Mouse (Mus musculus) R1 (cell line): ENCODE data around the gene Ttbk1.
A peak's percentile ranks its signal among the peaks of the same experiment; 100 is the strongest.

Source experiments
- DNase-seq: peaks from one replicate; pipeline ENCODE4 v3.0.0-alpha.2; 2018; ENCODE audit warnings: low read depth, low spot score

The Ttbk1 gene

DNA sequence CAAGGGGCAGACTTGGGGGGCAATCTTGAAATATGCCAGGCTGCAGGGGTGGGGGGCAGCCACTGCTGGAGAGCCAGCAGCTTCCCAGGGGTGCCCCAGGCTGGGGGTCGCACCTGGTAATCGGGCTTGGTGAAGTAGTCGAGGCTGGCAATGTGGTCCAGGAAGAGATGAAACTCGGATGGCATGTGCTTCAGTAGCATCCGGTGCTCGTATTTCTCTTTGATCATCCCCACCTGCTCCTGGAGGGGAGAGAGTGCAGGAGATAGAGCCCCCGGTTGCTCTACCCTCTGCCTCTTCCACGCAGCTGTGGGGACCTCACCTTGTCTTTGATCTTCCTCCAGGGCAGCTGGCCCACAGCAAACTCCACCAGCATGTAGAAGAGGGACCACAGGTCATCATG lies 10.9 kb downstream of the Ttbk1 start:
- DNase-seq: no peak

GRCm38 (mm10) chr17:46467830-46468229 lies 19.6 kb downstream of the Ttbk1 start:
- DNase-seq: no peak

- DNase-seq: no peak
These were observed 25.2 kb downstream of the Ttbk1 start for GRCm38 (mm10) chr17:46462226-46462625.

DNA sequence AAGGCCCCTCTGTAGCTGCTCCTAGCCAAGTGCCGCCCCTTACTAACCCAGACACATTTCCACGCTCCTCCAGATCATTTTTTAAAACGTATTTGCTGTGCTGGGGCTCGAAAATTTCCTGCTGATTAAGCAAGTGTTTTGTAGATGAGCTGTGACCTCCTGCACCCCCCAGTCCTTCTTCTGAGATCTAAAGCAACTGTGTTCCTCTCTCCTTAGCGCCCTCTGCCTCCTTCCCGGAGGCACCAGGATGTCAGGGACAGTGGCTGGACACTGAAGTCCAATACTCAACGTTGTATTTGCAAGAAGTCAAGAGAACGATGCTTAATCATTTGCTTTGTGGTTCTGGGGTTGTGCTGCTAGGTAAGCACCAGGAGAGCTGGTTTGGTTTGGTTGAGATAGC lies 26.1 kb downstream of the Ttbk1 start:
- DNase-seq: no peak

DNA sequence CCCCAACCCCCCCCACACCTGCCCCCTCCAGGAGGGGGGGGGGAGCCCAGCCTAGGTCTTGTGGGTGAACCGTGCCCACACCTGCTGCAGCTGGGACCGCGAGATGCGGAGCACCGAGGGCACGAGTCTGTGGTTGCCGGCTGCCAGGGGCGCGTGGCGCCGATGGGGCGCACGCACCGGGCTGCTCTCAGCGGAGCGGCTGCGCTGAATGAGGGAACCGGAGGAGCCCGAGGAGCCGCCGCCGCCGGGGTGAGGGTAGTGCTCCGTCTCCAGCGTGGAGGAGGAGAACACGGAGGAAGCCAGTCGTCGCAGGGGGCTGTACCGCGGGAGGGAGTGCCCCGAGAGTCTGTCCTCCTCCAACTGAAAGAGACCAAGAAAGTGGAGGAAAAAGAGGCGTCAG lies 26.8 kb downstream of the Ttbk1 start:
- DNase-seq: no peak

GRCm38 (mm10) chr17:46458439-46458838 lies 29.0 kb downstream of the Ttbk1 start:
- DNase-seq: no peak

DNA sequence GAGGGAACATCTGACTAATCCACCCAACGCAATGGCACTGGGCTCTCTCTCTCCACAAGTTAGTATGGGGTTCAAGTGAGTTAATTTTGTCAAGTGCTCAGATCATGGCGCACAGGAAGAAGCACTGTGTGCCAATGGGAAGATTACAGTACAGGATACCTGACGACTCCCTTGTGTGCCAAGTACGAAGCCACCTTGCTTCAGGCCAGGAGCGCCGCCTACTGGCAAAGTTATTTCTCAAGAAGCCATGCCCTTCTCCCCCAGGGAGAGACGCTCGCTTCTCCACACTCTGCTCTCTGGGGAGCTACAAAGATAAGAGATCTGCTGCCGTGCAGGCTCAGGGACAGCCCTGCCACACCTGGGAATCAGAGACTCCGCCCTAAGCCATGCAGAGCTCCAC lies 29.7 kb downstream of the Ttbk1 start:
- peak; percentile 80 for DNase-seq

- DNase-seq: peak; percentile 47
These were observed 32.3 kb downstream of the Ttbk1 start for GRCm38 (mm10) chr17:46455110-46455691.

DNA sequence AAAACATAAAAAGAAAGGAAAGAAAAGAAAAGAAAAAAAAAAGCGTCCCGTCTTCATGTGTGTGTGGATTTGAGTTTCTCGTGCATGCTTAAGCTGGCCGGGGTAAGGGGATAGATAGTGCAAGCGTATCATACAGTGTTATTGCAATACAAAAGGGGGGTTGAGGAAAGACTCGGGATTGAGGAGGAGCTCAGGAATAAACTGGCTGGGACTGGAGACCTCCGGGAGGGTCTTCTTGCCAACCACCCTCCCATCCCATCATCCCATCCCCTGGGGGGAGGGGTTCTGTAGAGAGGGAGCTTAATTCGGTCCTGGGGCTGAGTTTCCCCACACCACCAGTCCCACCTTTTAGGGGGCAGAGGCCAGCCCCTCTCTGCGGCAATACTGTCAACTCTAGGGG lies 32.9 kb downstream of the Ttbk1 start:
- DNase-seq: no peak

GRCm38 (mm10) chr17:46453970-46454411 lies 33.5 kb downstream of the Ttbk1 start:
- DNase-seq: no peak

- no peak for DNase-seq
These were observed 34.0 kb downstream of the Ttbk1 start for GRCm38 (mm10) chr17:46453302-46453948.

- no peak for DNase-seq
These were observed 34.8 kb downstream of the Ttbk1 start for GRCm38 (mm10) chr17:46452683-46453082.

DNA sequence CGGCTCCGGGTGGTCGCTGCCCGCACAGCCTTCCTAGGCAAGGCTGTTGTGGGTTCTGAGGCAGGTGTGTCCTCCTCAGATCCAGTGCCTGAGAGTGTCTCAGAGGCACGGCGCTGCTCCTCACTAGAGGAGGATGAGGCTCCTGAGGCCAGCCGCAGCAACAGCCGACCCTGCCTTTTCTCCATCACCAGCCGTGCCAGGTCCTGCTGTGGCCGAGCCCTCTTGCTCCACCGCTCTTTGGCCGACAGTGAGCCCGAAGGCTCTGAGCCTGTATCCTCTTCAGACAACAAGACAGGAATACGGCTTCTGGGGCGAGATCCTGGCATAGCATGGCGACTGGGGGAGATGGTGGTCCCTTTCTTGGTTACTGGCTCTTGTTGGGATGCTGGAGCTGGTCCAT lies 41.2 kb downstream of the Ttbk1 start:
- no peak for DNase-seq

DNA sequence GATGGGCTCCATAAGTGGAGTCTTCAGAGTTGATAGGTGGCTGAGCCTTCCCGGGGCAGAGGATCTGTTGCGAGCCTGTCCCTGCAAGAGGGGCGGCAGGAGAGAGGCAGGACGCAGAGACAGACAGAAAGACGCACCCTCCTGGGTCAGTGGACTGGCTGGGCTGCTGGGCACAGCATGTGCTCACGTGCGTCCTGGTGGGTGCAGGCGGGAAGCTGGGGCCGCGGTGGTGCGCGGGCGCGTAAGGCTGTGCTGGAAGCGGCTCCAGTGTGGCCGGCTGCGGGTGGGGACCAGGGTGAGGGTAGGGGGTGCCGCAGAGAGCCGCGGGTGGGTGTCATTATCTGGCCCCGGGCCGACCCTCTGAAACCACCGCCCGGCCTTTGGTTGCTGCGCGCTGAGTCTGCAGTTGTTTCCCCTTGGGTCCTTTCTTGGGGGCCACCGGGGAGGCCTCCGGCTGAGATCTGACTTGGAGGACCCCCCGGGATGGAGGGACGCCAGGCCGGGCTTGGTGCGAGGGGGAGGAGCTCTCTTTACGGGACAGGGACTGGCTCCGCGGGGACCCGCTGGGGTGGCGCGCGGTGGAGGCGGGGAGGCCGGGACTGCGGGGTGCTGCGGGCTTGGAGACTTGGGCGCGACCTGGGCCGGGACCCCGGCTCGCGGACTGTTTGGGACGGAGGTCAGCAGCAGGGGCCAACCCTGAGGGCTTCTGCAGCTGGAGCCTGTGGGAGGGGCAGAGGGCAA lies 42.5 kb downstream of the Ttbk1 start:
- DNase-seq: no peak

DNA sequence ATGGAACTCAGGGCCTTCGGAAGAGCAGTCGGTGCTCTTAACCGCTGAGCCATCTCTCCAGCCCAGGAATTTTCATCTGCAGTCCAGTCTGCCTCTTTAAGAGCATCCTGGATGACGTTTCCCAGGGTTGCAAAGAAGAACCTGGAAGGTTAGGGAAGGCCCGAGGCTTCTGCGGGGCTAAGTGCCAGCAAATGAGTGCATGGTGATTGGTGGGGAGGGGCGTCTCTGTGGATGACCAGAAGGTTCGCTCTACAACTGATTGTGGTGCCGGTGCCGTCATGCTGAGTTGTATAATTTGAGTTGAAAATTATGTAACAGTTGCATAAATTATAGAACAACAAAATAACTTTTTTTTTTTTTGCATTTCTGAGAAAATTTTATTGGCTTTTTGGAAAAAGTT lies 48.3 kb downstream of the Ttbk1 start:
- DNase-seq: no peak

GRCm38 (mm10) chr17:46438298-46438873 lies 49.1 kb downstream of the Ttbk1 start, which contains the start of gene Slc22a7:
TSS of gene Slc22a7 (minus strand) at chr17:46438457.
- peak; percentile 52 for DNase-seq

GRCm38 (mm10) chr17:46436672-46437366 lies 50.7 kb downstream of the Ttbk1 start:
- DNase-seq: no peak

DNA sequence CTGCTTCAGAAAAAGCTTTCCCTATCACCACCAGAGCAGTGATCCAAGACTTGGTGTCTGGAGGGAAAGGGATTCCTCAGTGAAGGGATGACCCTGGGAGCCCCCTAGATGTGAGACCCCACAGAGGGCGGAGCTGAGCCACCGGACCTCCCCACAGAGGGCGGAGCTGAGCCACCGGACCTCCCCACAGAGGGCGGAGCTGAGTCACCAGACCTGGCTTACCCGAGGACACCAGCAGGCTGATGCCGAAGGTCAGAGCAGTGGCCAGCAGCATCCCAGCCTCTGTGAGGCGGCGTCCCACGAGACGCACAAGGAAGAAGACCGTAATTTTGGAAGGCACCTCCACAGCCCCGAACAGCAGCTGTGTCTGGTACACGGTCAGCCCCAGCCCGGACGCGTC lies 53.8 kb downstream of the Ttbk1 start:
- DNase-seq: peak; percentile 66

- peak; percentile 64 for DNase-seq
These were observed 58.6 kb downstream of the Ttbk1 start, which contains the start of gene Crip3 for GRCm38 (mm10) chr17:46428761-46429414. TSS of gene Crip3 (plus strand) at chr17:46428926.

DNA sequence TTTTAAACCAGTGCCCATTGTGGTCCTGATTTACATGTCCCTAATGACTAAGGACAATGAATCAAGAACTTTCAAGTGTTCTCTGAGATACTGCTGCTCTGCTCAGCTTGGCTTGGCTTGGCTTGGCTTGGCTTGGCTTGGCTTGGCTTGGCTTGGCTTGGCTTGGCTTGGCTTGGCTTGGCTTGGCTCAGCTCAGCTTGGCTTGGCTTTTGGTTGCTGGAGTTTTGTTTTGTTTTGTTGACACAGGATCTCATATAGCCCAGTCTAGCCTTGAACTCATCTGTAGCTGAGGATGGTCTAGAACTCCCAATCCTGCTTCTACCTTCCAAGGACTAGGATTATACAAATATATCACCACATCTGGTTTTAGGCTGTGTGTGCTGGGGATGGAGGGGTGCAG lies 61.0 kb downstream of the Ttbk1 start:
- no peak for DNase-seq

DNA sequence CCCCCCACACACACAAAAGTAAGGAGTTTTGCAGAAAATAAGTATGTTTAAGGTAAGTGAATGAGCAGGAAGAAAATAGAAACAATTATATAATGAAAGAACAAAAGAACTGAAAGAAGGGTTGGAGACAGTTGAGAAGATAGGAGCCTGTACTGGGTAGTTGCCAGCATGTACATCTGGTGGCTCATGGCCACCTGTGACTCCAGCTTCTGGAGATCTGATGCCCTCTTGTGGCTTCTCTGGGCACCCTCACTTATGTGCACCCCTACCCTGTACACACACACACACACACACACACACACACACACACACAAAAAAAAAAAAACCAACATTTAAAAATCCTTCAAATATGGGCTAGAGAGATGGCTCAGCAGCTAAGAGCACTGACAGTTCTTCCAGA lies 67.8 kb downstream of the Ttbk1 start:
- peak; percentile 41 for DNase-seq
